Mouse (Mus musculus) stomach, postnatal 0 days (tissue): ENCODE measurements around the gene Cdc42ep3. TPM values are rescaled to one million over a fixed set of nuclear protein-coding genes. Genes with fewer than 3 reads are reported as not detected.

ENCODE experiments used
- ATAC-seq: fragments of 200-750 bp; cut with Nextera tagmentation; 2 replicates; pipeline ENCODE4 v1.8.0; 2017; ENCODE audit not compliant: low FRiP score, low TSS enrichment
- DNase-seq: peaks from one replicate; pipeline ENCODE4 v3.0.0-alpha.2; 2016; ENCODE audit warnings: low spot score
- H3K27ac ChIP-seq: fragments of 300-500 bp; sonication (generic); replicated peaks from 2 replicates; pipeline ENCODE4 v1.5.1; 2014; ENCODE audit warnings: mild to moderate bottlenecking, control low read depth
- H3K27me3 ChIP-seq: fragments of 300-500 bp; sonication (generic); 2 replicates; pipeline ENCODE4 v1.6.1; 2014; ENCODE audit warnings: low read length; ENCODE audit not compliant: control insufficient read depth, insufficient read depth
- H3K36me3 ChIP-seq: fragments of 300-500 bp; sonication (generic); 2 replicates; pipeline ENCODE4 v1.6.1; 2014; ENCODE audit warnings: low read length, mixed read lengths; ENCODE audit not compliant: control insufficient read depth, insufficient read depth
- H3K4me1 ChIP-seq: fragments of 300-500 bp; sonication (generic); replicated peaks from 2 replicates; pipeline ENCODE4 v1.6.1; 2014; ENCODE audit warnings: antibody characterized with exemption; ENCODE audit not compliant: control insufficient read depth, insufficient read depth
- H3K4me2 ChIP-seq: fragments of 300-500 bp; sonication (generic); replicated peaks from 2 replicates; pipeline ENCODE4 v1.6.1; 2014; ENCODE audit warnings: low read depth, mild to moderate bottlenecking, control low read depth, moderate library complexity
- H3K4me3 ChIP-seq: fragments of 300-500 bp; sonication (generic); 2 replicates; pipeline ENCODE4 v1.5.1; 2014; ENCODE audit warnings: low read depth, low read length, control low read depth
- H3K9ac ChIP-seq: fragments of 300-500 bp; sonication (generic); 2 replicates; pipeline ENCODE4 v1.6.1; 2014; ENCODE audit warnings: mild to moderate bottlenecking, low read length, control low read depth, mixed read lengths
- H3K9me3 ChIP-seq: fragments of 300-500 bp; sonication (generic); 2 replicates; pipeline ENCODE4 v1.6.1; 2016; ENCODE audit warnings: low read length; ENCODE audit not compliant: control insufficient read depth
- CTCF ChIP-seq: IDR thresholded peaks from 2 replicates; pipeline ENCODE4 v1.5.1; 2016; ENCODE audit warnings: antibody characterized with exemption, low read depth, mild to moderate bottlenecking, moderate library complexity
- EP300 ChIP-seq: optimal IDR thresholded peaks from 2 replicates; pipeline ENCODE3; 2016; ENCODE audit warnings: antibody characterized with exemption
- WGBS: fragments of 180-500 bp; shearing (Covaris S2); extraction: QIAGEN DNeasy Blood & Tissue Kit; methylation state at CpG from one replicate; pipeline ENCODE4 v1.1.7; 2014; 5-methylcytosine and 5-hydroxymethylcytosine counted together
- polyA plus RNA-seq: library from polyadenylated mRNA; unstranded; fragments of >200 nt; fragmentation: Nextera tagmentation; extraction: Ambion mirVana; gene quantifications from 2 replicates; pipeline ENCODE4 v1.2.1, GENCODE M21; 2015

Cdc42ep3 gene
- polyA plus RNA-seq, 1 experiment from 2014 or later: 56.9 TPM

DNA sequence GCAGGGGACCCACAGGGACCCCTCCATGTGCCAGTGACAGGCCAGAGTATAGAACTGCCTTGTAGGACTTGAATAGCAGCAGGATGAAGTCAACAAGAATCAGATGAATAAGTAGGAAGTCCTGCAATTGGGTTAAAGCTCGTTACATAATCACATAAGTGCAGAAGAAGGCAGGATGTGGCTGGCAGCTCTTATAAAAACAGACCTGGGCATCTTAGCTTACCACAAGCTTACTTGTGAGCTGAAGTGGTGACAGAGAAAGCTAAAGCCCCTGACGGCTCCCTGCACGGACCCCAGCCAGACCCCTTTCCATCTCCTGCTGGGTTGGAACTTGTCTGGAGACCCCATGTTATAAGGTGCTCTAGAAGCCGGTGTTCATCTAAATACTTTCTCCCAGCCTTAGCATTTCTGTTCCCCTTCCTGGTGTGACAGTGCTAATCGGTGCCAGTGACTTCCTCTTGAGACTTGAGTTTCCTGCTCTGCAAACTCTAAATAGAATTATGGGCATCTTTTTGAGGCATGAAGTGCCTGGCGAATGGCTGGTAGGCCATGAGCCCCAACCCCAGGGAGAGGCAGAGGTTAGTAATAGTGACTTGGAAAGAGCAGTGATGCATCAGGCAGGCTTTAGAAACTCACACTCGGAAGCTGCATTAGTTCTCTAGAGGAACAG, 6.8 kb downstream of the Cdc42ep3 start:
- Histone ChIP-seq H3K27ac (0 out of 2 replicates have a peak overlapping the region, but pooled peaks have one; percentile 18), H3K4me1 (peaks cover 4% of the 10 kb centered on the region), H3K27me3 (no peaks in the 10 kb centered on the region), H3K9me3 (no peaks in the 10 kb centered on the region), H3K9ac (no peak overlapping the region), H3K4me3 (no peak overlapping the region), H3K36me3 (peaks cover 3% of the 10 kb centered on the region; the same call in 1 of the 2 replicates), H3K4me2 (no peak overlapping the region)
- no peak for ATAC-seq
- DNase-seq: no peak
- TF ChIP-seq EP300 (no peak), CTCF (no peak)
- 85% methylated on average over 7 of the region's 7 CpGs for WGBS

DNA sequence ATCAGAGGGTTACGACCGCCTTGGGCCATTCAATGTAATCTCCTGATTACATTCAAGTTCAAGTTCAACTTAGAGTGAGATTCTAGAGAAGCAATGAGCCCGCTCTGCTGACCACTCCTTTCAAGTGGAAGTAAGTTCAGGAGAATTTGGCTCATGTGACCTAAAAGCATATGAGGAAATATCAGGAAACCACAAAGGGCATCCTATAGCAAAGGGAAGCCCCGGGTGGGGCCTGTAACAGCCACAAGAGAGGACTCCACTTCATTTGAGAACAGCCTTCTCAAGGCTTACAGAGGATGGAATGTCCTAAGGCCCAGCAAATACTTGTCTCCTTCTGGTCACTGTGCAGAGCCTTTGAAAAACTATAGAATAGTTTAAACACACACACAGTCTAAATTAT, 7.6 kb downstream of the Cdc42ep3 start:
- no peak overlapping the region for H3K27ac ChIP-seq
- H3K9me3 ChIP-seq: no peaks in the 10 kb centered on the region
- TF ChIP-seq EP300: no peak
- TF ChIP-seq CTCF: no peak
- no peak for ATAC-seq
- no peak overlapping the region for H3K9ac ChIP-seq
- no peak for DNase-seq
- no peak overlapping the region for H3K4me3 ChIP-seq
- H3K36me3 ChIP-seq: peaks cover 3% of the 10 kb centered on the region; the same call in 1 of the 2 replicates
- H3K4me2 ChIP-seq: no peak overlapping the region
- 74% methylated on average over 4 of the region's 4 CpGs for WGBS
- no peaks in the 10 kb centered on the region for H3K27me3 ChIP-seq
- peaks cover 7% of the 10 kb centered on the region for H3K4me1 ChIP-seq

DNA sequence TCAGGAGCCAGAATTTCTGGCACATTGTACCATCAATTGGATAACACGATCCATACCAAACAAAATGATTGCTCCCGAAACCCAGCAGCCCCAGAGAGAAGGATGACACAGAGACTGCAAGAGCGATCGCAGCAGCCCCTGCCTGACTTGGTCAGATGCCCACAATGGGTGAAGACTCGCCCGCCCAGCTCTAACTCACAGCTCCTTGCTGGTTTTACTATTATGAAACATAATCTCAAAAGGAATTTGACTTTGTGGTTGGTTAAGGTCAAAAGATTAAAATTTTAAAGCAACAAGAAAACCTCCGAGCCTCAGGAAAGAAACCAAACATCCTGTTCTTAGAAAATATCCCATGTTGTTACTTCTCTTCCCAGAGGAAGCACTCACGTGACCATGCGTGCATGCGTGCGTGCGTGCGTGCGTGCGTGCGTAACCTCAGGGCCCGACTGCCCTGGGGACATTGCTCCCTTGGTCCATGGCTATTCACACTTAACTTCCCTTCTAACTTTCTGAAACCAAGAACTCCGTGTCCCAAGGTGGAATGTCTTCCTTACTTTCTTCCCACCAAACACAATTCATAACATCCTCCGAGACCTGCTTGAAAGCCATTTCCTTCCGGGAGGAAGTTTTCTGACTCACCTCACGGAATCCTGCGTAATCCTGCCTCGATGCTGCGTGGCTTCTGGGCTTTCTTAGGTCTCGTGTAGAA, 9.7 kb downstream of the Cdc42ep3 start:
- 81% methylated on average over 25 of the region's 25 CpGs for WGBS
- no peak for DNase-seq
- H3K27ac ChIP-seq: no peak overlapping the region

DNA sequence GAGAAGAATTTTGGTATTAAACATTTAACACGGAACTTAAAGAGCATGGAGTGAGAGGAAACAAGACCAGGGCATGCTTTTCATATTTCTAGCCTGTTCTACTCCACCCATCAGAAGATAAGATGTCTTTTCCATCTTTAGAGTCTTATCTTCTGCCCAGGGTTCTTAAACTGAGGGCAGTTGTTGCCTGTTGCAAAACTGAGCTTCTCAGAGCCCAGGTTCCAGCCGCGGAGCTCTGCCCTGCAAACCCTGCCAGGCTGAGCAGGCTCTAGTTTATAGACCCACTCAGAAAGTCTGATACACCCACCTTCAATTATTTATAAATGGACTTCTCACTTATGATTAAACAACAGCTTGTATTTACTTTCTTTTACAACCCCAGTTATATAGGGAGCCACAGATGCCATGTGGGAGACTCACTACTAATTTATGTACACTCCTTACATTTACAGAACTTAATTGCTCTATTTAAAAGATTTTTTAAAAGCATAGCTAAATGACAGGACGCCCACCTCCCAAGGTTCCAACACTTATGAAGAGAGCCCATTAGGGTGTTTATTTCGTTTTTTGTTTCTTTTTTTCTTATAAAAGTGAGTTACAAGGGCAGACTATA, 11.5 kb downstream of the Cdc42ep3 start:
- DNase-seq (no peak), ATAC-seq (no peak)
- 64% methylated on average over 5 of the region's 5 CpGs for WGBS
- H3K27me3 ChIP-seq: no peaks in the 10 kb centered on the region
- H3K36me3 ChIP-seq: peaks cover 3% of the 10 kb centered on the region; the same call in 1 of the 2 replicates
- H3K27ac ChIP-seq: no peak overlapping the region
- no peak overlapping the region for H3K4me3 ChIP-seq
- TF ChIP-seq CTCF: no peak
- no peak for TF ChIP-seq EP300
- H3K9me3 ChIP-seq: no peaks in the 10 kb centered on the region
- H3K9ac ChIP-seq: no peak overlapping the region
- no peak overlapping the region for H3K4me2 ChIP-seq
- H3K4me1 ChIP-seq: peaks cover 7% of the 10 kb centered on the region

More for the DNA sequence above, 9.7 kb downstream of the Cdc42ep3 start:
- Histone ChIP-seq H3K27me3 (no peaks in the 10 kb centered on the region), H3K9me3 (no peaks in the 10 kb centered on the region), H3K4me1 (peaks cover 7% of the 10 kb centered on the region), H3K4me3 (no peak overlapping the region), H3K36me3 (peaks cover 3% of the 10 kb centered on the region; the same call in 1 of the 2 replicates), H3K9ac (no peak overlapping the region), H3K4me2 (no peak overlapping the region)
- no peak for ATAC-seq
- TF ChIP-seq EP300 (no peak), CTCF (no peak)

DNA sequence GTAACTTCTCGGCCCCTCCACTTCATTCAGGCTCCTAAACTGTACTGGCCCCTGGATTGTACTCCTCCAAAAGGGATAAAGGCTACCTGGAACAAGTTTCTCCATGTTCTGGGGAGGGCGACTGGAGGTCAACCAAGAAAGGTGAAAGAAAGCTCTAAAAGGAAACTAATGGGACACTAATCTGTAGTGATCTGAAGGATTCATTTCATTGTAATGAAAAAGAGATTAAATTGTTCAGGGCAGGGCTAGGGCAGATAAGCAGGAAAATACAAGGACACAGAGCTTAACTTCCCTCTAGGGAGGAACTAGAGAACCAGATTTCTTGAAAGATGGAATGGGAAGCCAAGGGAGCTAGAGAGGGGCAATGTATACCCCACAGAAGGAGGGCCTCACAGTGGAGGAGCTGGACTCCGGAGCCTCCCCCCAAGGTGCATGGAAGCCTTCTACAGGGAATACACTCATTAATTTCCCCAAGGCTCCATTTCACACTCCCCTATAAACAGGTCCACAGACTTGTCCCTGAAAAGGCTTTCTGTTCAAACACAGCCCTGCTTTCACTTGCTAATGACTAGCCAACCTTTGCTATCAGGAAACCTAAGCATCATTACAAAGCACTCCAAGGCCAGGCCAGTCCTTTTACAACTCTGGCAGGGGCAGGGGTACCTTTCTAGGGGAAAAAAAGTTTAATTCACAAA, 12.1 kb downstream of the Cdc42ep3 start:
- Histone ChIP-seq H3K27ac (no peak overlapping the region), H3K9ac (no peak overlapping the region), H3K4me3 (no peak overlapping the region), H3K4me2 (no peak overlapping the region), H3K27me3 (no peaks in the 10 kb centered on the region), H3K36me3 (peaks cover 3% of the 10 kb centered on the region; the same call in 1 of the 2 replicates), H3K4me1 (peaks cover 7% of the 10 kb centered on the region), H3K9me3 (no peaks in the 10 kb centered on the region)
- no peak for TF ChIP-seq CTCF
- no peak for TF ChIP-seq EP300
- ATAC-seq (no peak), DNase-seq (no peak)
- WGBS: 57% methylated on average over 3 of the region's 3 CpGs
